Mouse (Mus musculus) CH12.LX (cell line): ENCODE measurements at regions not wholly inside any gene's neighbourhood (a gene's known extent, or its start where the extent isn't known, plus 50 kb on each side); places are given as distances from the start of the nearest gene placed in this dataset.

Experiments used
- DNase-seq: peaks from one replicate; pipeline ENCODE4 v3.0.0-alpha.2; 2013; ENCODE audit errors: extremely low read depth
- H3K27ac ChIP-seq: 2 replicates; pipeline ENCODE4 v1.5.1; 2012; ENCODE audit warnings: low read depth, mild to moderate bottlenecking, control low read depth, moderate library complexity; ENCODE audit not compliant: insufficient read depth
- H3K27me3 ChIP-seq: replicated peaks from 2 replicates; pipeline ENCODE3; 2012; ENCODE audit warnings: inconsistent platforms
- H3K36me3 ChIP-seq, 2 experiments: replicated peaks in 1 of 2; 2 replicates each; pipeline versions ENCODE3 to v1.6.1; 2012; ENCODE audit warnings: inconsistent platforms in 1 of 2, low read length in 1 of 2, mild to moderate bottlenecking in 1 of 2, mixed read lengths in 1 of 2, moderate library complexity in 1 of 2; ENCODE audit not compliant: control insufficient read depth in 1 of 2, insufficient read depth in 1 of 2
- H3K4me1 ChIP-seq, 2 experiments: 2 replicates each; pipeline ENCODE4 v1.6.1; 2012; ENCODE audit warnings: inconsistent platforms in 1 of 2, moderate library complexity in 1 of 2; ENCODE audit not compliant: insufficient read depth in 2 of 2, control insufficient read depth in 1 of 2
- H3K4me2 ChIP-seq: 2 replicates; pipeline ENCODE4 v1.6.1; 2012; ENCODE audit warnings: low read depth, mild to moderate bottlenecking, control low read depth; ENCODE audit not compliant: poor library complexity, insufficient read depth, severe bottlenecking
- H3K4me3 ChIP-seq, 3 experiments: fragments of 150-350 bp in 1 of 3; sonication (generic) in 1 of 3; replicated peaks in 1 of 3; 2 replicates each; pipeline versions ENCODE3 to v1.5.1; 2011 to 2012; ENCODE audit warnings: low read depth in 2 of 3, low read length in 2 of 3, mild to moderate bottlenecking in 2 of 3, moderate library complexity in 2 of 3, control low read depth in 1 of 3, improper control_type of control experiment in 1 of 3, inconsistent platforms in 1 of 3, mixed read lengths in 1 of 3; ENCODE audit not compliant: poor library complexity in 1 of 3
- H3K79me2 ChIP-seq: replicated peaks from 2 replicates; pipeline ENCODE4 v1.6.1; 2012; ENCODE audit warnings: mild to moderate bottlenecking, moderate library complexity; ENCODE audit not compliant: control insufficient read depth, poor library complexity, insufficient read depth, severe bottlenecking; ENCODE audit errors: extremely low read depth
- H3K9ac ChIP-seq: 2 replicates; pipeline ENCODE4 v1.6.1; 2012; ENCODE audit warnings: low read depth, mild to moderate bottlenecking, control low read depth, moderate library complexity; ENCODE audit not compliant: insufficient read depth
- H3K9me3 ChIP-seq: replicated peaks from 2 replicates; pipeline ENCODE3; 2012; ENCODE audit warnings: low read length, inconsistent platforms, mixed read lengths
- CTCF ChIP-seq, 2 experiments: IDR thresholded peaks in 1 of 2; conservative IDR thresholded peaks in 1 of 2; 2 replicates each; pipeline ENCODE4 v1.5.1; 2011 to 2012; ENCODE audit warnings: low read depth in 2 of 2, low read length in 2 of 2, improper control_type of control experiment in 1 of 2, inconsistent platforms in 1 of 2, mild to moderate bottlenecking in 1 of 2, moderate library complexity in 1 of 2
- ETS1 ChIP-seq: conservative IDR thresholded peaks from 2 replicates; pipeline ENCODE4 v1.6.1; 2012; ENCODE audit warnings: low read depth, mild to moderate bottlenecking, inconsistent platforms, low read length, improper control_type of control experiment, moderate library complexity
- HCFC1 ChIP-seq: IDR thresholded peaks from 2 replicates; pipeline ENCODE4 v1.6.1; 2012; ENCODE audit warnings: low read depth, mild to moderate bottlenecking, inconsistent platforms, low read length, improper control_type of control experiment
- JUN ChIP-seq: IDR thresholded peaks from 2 replicates; pipeline ENCODE4 v1.6.1; 2011; ENCODE audit warnings: low read depth, mild to moderate bottlenecking, low read length, improper control_type of control experiment, moderate library complexity; ENCODE audit not compliant: insufficient read depth
- JUND ChIP-seq: conservative IDR thresholded peaks from 2 replicates; pipeline ENCODE4 v1.6.1; 2011; ENCODE audit warnings: low read depth, low read length, improper control_type of control experiment
- MAX ChIP-seq: IDR thresholded peaks from 2 replicates; pipeline ENCODE4 v1.6.1; 2011; ENCODE audit warnings: low read length, improper control_type of control experiment
- MAZ ChIP-seq: IDR thresholded peaks from 2 replicates; pipeline ENCODE4 v1.6.1; 2012; ENCODE audit warnings: low read depth, mild to moderate bottlenecking, inconsistent platforms, low read length, improper control_type of control experiment, moderate library complexity
- MXI1 ChIP-seq: IDR thresholded peaks from 2 replicates; pipeline ENCODE4 v1.6.1; 2011; ENCODE audit warnings: mild to moderate bottlenecking, low read depth, low read length, improper control_type of control experiment
- PAX5 ChIP-seq: IDR thresholded peaks from 2 replicates; pipeline ENCODE4 v1.6.1; 2012; ENCODE audit warnings: low read length, inconsistent platforms, mixed read lengths
- POLR2A ChIP-seq: IDR thresholded peaks from 2 replicates; pipeline ENCODE4 v1.6.1; 2011; ENCODE audit warnings: low read depth, mild to moderate bottlenecking, improper control_type of control experiment, low read length
- POLR2AphosphoS2 ChIP-seq: IDR thresholded peaks from 2 replicates; pipeline ENCODE4 v1.6.1; 2011; ENCODE audit warnings: low read depth, low read length, improper control_type of control experiment
- RAD21 ChIP-seq: IDR thresholded peaks from 2 replicates; pipeline ENCODE4 v1.6.1; 2011; ENCODE audit warnings: low read depth, mild to moderate bottlenecking, low read length, improper control_type of control experiment, moderate library complexity
- RCOR1 ChIP-seq: conservative IDR thresholded peaks from 2 replicates; pipeline ENCODE4 v1.6.1; 2012; ENCODE audit warnings: low read depth, mild to moderate bottlenecking, inconsistent platforms, low read length, improper control_type of control experiment
- SMC3 ChIP-seq: IDR thresholded peaks from 2 replicates; pipeline ENCODE4 v1.6.1; 2011; ENCODE audit warnings: low read depth, low read length, improper control_type of control experiment
- TCF12 ChIP-seq: IDR thresholded peaks from 2 replicates; pipeline ENCODE4 v1.6.1; 2014; ENCODE audit warnings: low read depth, mild to moderate bottlenecking, inconsistent platforms, low read length, improper control_type of control experiment
- ZKSCAN1 ChIP-seq: IDR thresholded peaks from 2 replicates; pipeline ENCODE4 v1.6.1; 2012; ENCODE audit warnings: low read depth, inconsistent platforms, low read length, improper control_type of control experiment, borderline replicate concordance
- dilution Hi-C: fragments of 300-500 bp; cut with MboI; formaldehyde crosslinking; loops from 2 replicates; pipeline ENCODE4 v1.14.3; 2020; ENCODE audit warnings: low sequenced_read_pairs; ENCODE audit not compliant: extremely low pct_unique_long_range_greater_than_20kb, extremely low pct_ligation_motif_present
- in situ Hi-C: fragments of 300-500 bp; cut with MboI; formaldehyde crosslinking; loops from 3 replicates; pipeline ENCODE4 v1.14.3; 2019; ENCODE audit warnings: low sequenced_read_pairs, low pct_ligation_motif_present, low pct_unique_long_range_greater_than_20kb, mixed read lengths

- H3K4me2 ChIP-seq, result no peak overlapping the region
- H3K4me1 ChIP-seq, result peaks cover 0 to 16% of the 10 kb centered on the region in 2 experiments; a peak in 2 of 4 replicates
- dilution Hi-C loops, result no loop called here
- H3K9me3 ChIP-seq, result peaks cover 7% of the 10 kb centered on the region
- TF ChIP-seq ZKSCAN1 (no peak), JUND (no peak), TCF12 (no peak), JUN (no peak), MAX (no peak), RCOR1 (no peak), MAZ (no peak), RAD21 (no peak), MXI1 (no peak), POLR2AphosphoS2 (no peak), POLR2A (no peak), PAX5 (no peak), SMC3 (no peak), ETS1 (no peak)
- no peak overlapping the region for H3K27ac ChIP-seq
- no peak overlapping the region for H3K9ac ChIP-seq
- H3K36me3 ChIP-seq, result no peaks in the 10 kb centered on the region
- H3K27me3 ChIP-seq, result no peaks in the 10 kb centered on the region
- DNase-seq, result no peak
- H3K4me3 ChIP-seq, result no peak overlapping the region
- H3K79me2 ChIP-seq, result no peaks in the 10 kb centered on the region
- in situ Hi-C loops, result no loop called here
These were observed 448.3 kb upstream of the Gulo start for GRCm38 (mm10) chr14:66457300-66457699.

- TF ChIP-seq CTCF (conservative IDR thresholded peaks at IDR 0.05 in 1 of 2, IDR thresholded peaks at IDR 0.05 in 1 of 2; ENCODE audit: low read depth in 2 of 2, low read length in 2 of 2), result 0 out of 4 replicates have a peak, but pooled peaks of 1 of the 2 experiments have one; percentile 10
- TF ChIP-seq RCOR1, result no peak
- in situ Hi-C loops, result no loop called here
- no peak overlapping the region for H3K9ac ChIP-seq
- H3K4me1 ChIP-seq, result no peaks in the 10 kb centered on the region
- H3K4me2 ChIP-seq, result no peak overlapping the region
- dilution Hi-C loops, result no loop called here
- H3K36me3 ChIP-seq, result no peaks in the 10 kb centered on the region
- H3K79me2 ChIP-seq, result no peaks in the 10 kb centered on the region
- no peak for DNase-seq
- peaks cover 4% of the 10 kb centered on the region for H3K9me3 ChIP-seq
- no peaks in the 10 kb centered on the region for H3K27me3 ChIP-seq
- H3K4me3 ChIP-seq, result no peak overlapping the region
- no peak overlapping the region for H3K27ac ChIP-seq
These were observed 443.8 kb upstream of the Gulo start for GRCm38 (mm10) chr14:66452828-66453227.

- Histone ChIP-seq H3K36me3 (no peaks in the 10 kb centered on the region), H3K79me2 (no peaks in the 10 kb centered on the region), H3K27me3 (no peaks in the 10 kb centered on the region), H3K4me1 (no peaks in the 10 kb centered on the region), H3K9ac (no peak overlapping the region), H3K27ac (no peak overlapping the region), H3K9me3 (peaks cover 7% of the 10 kb centered on the region), H3K4me2 (no peak overlapping the region), H3K4me3 (no peak overlapping the region)
- TF ChIP-seq HCFC1, result no peak
- in situ Hi-C loops (no loop called here), dilution Hi-C loops (no loop called here)
- no peak for DNase-seq
These were observed 441.3 kb upstream of the Gulo start for GRCm38 (mm10) chr14:66450351-66450750.
